Mouse (Mus musculus): ENCODE results near the gene Olfr92. TPM values are rescaled to one million over a fixed set of nuclear protein-coding genes. Genes with fewer than 3 reads are reported as not detected.
A peak's percentile ranks its signal among the peaks of the same experiment; 100 is the strongest.
"Not testable (repeated sequence)": the region's sequence is repeated elsewhere in the genome, so short reads cannot be mapped to it uniquely, and the experiment has no call there.

The Olfr92 gene
- not detected in 2 replicates for total RNA-seq (2014; rRNA removed)
- polyA plus RNA-seq (2015; fragmentation: Nextera tagmentation; extraction: Ambion mirVana), result not detected in 2 replicates

DNA sequence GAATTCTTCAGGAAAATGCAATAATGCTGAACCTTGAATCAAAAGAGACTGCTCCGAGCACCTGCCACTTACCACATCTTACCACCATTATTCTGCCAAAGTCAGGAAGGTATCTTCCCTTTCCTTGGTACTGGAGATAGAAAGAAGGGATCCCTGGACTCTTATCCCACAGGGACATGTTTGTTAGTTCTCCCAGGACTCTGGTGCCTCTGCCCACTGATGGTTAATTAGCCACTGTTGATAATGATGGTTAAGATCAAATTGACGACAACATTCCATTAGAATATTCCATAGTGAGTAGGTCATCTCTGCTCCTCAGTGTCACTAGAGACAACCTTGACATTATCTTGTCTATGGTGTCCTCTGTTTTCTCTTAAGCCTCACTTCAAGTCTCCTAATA is at the start of gene Olfr92:
Gene Olfr92 (minus strand): TSS at position 101 of the 400 bp plus-strand sequence.
- no peak for TF ChIP-seq CTCF (IDR thresholded peaks at IDR 0.05; ENCODE audit: low read depth)
- no peak for ATAC-seq
- no peak for DNase-seq (ENCODE audit: low spot score)
- Histone ChIP-seq H3K27ac (no peak within 1 kb of the TSS), H3K36me3 (ENCODE audit: insufficient read depth, low read length) (no peaks in the 10 kb centered on the region), H3K4me3 (ENCODE audit: low read length) (no peak within 1 kb of the TSS), H3K4me2 (ENCODE audit: low read depth, low read length) (no peak within 1 kb of the TSS), H3K4me1 (ENCODE audit: insufficient read depth, low read length) (no peaks in the 10 kb centered on the region), H3K9ac (replicated peaks; ENCODE audit: low read length) (no peak within 1 kb of the TSS), H3K27me3 (ENCODE audit: insufficient read depth, low read length) (no peaks in the 10 kb centered on the region), H3K9me3 (ENCODE audit: low read length) (no peaks in the 10 kb centered on the region)
- whole genome bisulfite sequencing, result 90% methylated on average over 2 of the region's 2 CpGs

DNA sequence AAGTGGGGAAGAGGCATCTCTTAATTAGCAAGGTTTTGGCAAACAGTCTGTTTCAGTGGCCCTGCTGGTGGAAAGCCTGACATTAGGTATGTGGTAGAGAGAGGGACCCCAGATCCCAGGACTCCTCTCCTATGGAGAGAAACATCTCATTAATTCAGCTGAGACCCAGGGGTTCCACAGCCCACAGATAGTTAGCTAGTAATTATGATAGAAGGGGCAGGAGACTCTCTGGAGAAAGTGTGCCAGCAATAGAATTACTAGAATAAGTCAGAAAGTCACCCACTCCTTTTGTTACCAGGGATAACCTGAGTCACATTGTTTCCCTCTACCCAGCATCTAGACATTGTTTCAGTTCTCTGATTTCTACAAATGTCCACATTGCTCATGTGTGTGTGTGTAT is 41.5 kb upstream of the Olfr92 start, which contains the start of gene Olfr93:
Gene Olfr93 (minus strand): TSS at position 101 of the 400 bp plus-strand sequence.
- H3K4me2 ChIP-seq (ENCODE audit: low read depth, low read length), result no peak within 1 kb of the TSS
- H3K4me3 ChIP-seq (ENCODE audit: low read length), result no peak within 1 kb of the TSS
- H3K27me3 ChIP-seq (ENCODE audit: insufficient read depth, low read length), result no peaks in the 10 kb centered on the region
- no peak within 1 kb of the TSS for H3K9ac ChIP-seq (replicated peaks; ENCODE audit: low read length)
- no peak within 1 kb of the TSS for H3K27ac ChIP-seq
- H3K36me3 ChIP-seq (ENCODE audit: insufficient read depth, low read length), result no peaks in the 10 kb centered on the region
- no peak for TF ChIP-seq CTCF (IDR thresholded peaks at IDR 0.05; ENCODE audit: low read depth)
- no peak for ATAC-seq
- no peak for DNase-seq (ENCODE audit: low spot score)
- H3K4me1 ChIP-seq (ENCODE audit: insufficient read depth, low read length), result no peaks in the 10 kb centered on the region
- no peaks in the 10 kb centered on the region for H3K9me3 ChIP-seq (ENCODE audit: low read length)

- not testable (repeated sequence) for H3K4me3 ChIP-seq (ENCODE audit: low read length); H3K4me1 ChIP-seq (ENCODE audit: insufficient read depth, low read length); H3K9ac ChIP-seq (replicated peaks; ENCODE audit: low read length); H3K36me3 ChIP-seq (ENCODE audit: insufficient read depth, low read length); ATAC-seq; H3K27ac ChIP-seq; H3K4me2 ChIP-seq (ENCODE audit: low read depth, low read length); DNase-seq (ENCODE audit: low spot score); H3K27me3 ChIP-seq (ENCODE audit: insufficient read depth, low read length); H3K9me3 ChIP-seq (ENCODE audit: low read length)
- 71% methylated on average over 4 of the region's 4 CpGs for WGBS
These were observed 11.5 kb upstream of the Olfr92 start for GRCm38 (mm10) chr17:37131366-37131765.

DNA sequence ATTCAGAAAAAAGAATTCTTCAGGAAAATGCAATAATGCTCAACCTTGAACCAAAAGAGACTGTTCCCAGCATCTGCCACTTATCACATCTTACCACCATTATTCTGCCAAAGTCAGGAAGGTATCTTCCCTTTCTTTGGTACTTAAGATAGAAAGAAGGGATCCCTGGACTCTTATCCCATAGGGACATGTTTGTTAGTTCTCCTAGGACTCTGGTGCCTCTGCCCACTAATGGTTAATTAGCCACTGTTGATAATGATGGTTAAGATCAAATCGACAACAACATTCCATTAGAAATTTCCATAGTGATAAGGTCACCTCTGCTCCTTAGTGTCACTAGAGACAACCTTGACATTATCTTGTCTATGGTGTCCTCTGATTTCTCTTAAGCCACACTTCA is 21.7 kb downstream of the Olfr92 start, which contains the start of gene Olfr91:
Gene Olfr91 (minus strand): TSS at position 101 of the 400 bp plus-strand sequence.
- 83% methylated on average over 1 of the region's 1 CpGs for WGBS
- Histone ChIP-seq H3K9ac (replicated peaks; ENCODE audit: low read length) (no peak within 1 kb of the TSS), H3K36me3 (ENCODE audit: insufficient read depth, low read length) (no peaks in the 10 kb centered on the region), H3K27me3 (ENCODE audit: insufficient read depth, low read length) (no peaks in the 10 kb centered on the region), H3K9me3 (ENCODE audit: low read length) (no peaks in the 10 kb centered on the region), H3K4me2 (ENCODE audit: low read depth, low read length) (no peak within 1 kb of the TSS), H3K4me1 (ENCODE audit: insufficient read depth, low read length) (no peaks in the 10 kb centered on the region), H3K27ac (no peak within 1 kb of the TSS), H3K4me3 (ENCODE audit: low read length) (no peak within 1 kb of the TSS)
- DNase-seq (ENCODE audit: low spot score), result no peak
- no peak for ATAC-seq
- TF ChIP-seq CTCF (IDR thresholded peaks at IDR 0.05; ENCODE audit: low read depth), result no peak

- Histone ChIP-seq H3K4me2 (ENCODE audit: low read depth, low read length) (no peak overlapping the region), H3K9ac (replicated peaks; ENCODE audit: low read length) (no peak overlapping the region), H3K4me1 (ENCODE audit: insufficient read depth, low read length) (no peaks in the 10 kb centered on the region), H3K27me3 (ENCODE audit: insufficient read depth, low read length) (no peaks in the 10 kb centered on the region), H3K36me3 (ENCODE audit: insufficient read depth, low read length) (no peaks in the 10 kb centered on the region), H3K9me3 (ENCODE audit: low read length) (no peaks in the 10 kb centered on the region), H3K4me3 (ENCODE audit: low read length) (no peak overlapping the region), H3K27ac (no peak overlapping the region)
- no peak for TF ChIP-seq CTCF (IDR thresholded peaks at IDR 0.05; ENCODE audit: low read depth)
- WGBS, result 56% methylated on average over 5 of the region's 5 CpGs
- peak; percentile 74 for ATAC-seq
- peak; percentile 41 for DNase-seq (ENCODE audit: low spot score)
These were observed 26.6 kb downstream of the Olfr92 start for GRCm38 (mm10) chr17:37093289-37093688.

DNA sequence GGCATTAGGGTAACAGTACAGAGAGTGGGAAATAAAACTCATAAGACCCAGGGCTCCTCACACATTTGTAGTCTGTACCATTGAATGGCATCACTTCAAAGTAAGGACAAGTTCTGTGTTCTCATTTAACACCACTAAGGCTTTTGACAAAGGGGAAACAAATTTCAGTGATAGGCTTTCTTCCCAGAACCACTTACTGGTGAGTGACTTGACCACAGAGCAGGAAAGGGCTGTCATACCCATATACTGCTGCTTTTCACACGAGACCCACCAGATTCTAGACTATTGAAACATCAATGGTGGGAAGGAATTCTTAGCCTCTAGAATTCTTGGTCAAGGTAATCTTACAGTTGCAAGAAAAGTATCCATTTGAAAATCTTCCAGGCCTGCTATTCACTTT is 27.7 kb downstream of the Olfr92 start:
- DNase-seq (ENCODE audit: low spot score) (no peak), ATAC-seq (no peak)
- no peak overlapping the region for H3K4me2 ChIP-seq (ENCODE audit: low read depth, low read length)
- H3K9me3 ChIP-seq (ENCODE audit: low read length), result no peaks in the 10 kb centered on the region
- no peaks in the 10 kb centered on the region for H3K4me1 ChIP-seq (ENCODE audit: insufficient read depth, low read length)
- TF ChIP-seq CTCF (IDR thresholded peaks at IDR 0.05; ENCODE audit: low read depth), result no peak
- H3K36me3 ChIP-seq (ENCODE audit: insufficient read depth, low read length), result no peaks in the 10 kb centered on the region
- H3K4me3 ChIP-seq (ENCODE audit: low read length), result no peak overlapping the region
- H3K9ac ChIP-seq (replicated peaks; ENCODE audit: low read length), result no peak overlapping the region
- no peak overlapping the region for H3K27ac ChIP-seq
- H3K27me3 ChIP-seq (ENCODE audit: insufficient read depth, low read length), result no peaks in the 10 kb centered on the region
- WGBS, result 82% methylated on average over 1 of the region's 1 CpGs

- Histone ChIP-seq H3K27ac (no peak within 1 kb of the TSS), H3K9ac (replicated peaks; ENCODE audit: low read length) (no peak within 1 kb of the TSS), H3K4me3 (ENCODE audit: low read length) (no peak within 1 kb of the TSS), H3K36me3 (ENCODE audit: insufficient read depth, low read length) (no peaks in the 10 kb centered on the region), H3K27me3 (ENCODE audit: insufficient read depth, low read length) (no peaks in the 10 kb centered on the region), H3K4me1 (ENCODE audit: insufficient read depth, low read length) (no peaks in the 10 kb centered on the region), H3K4me2 (ENCODE audit: low read depth, low read length) (no peak within 1 kb of the TSS), H3K9me3 (ENCODE audit: low read length) (no peaks in the 10 kb centered on the region)
- ATAC-seq, result no peak
- no peak for TF ChIP-seq CTCF (IDR thresholded peaks at IDR 0.05; ENCODE audit: low read depth)
- no peak for DNase-seq (ENCODE audit: low spot score)
These were observed 31.5 kb downstream of the Olfr92 start, which contains the start of gene Olfr90 for GRCm38 (mm10) chr17:37088399-37088798. Gene Olfr90, minus strand, starts transcription at chr17:37088499.
